Mouse (Mus musculus): ENCODE measurements at regions not wholly inside any gene's neighbourhood (a gene's known extent, or its start where the extent isn't known, plus 50 kb on each side); places are given as distances from the start of the nearest gene placed in this dataset.

GRCm38 (mm10) chr16:24092616-24093525 lies 104.2 kb upstream of the Bcl6 start:
- no peak overlapping the region for H3K9ac ChIP-seq (ENCODE audit: low read depth, low read length)
- ATAC-seq (replicated peaks; ENCODE audit: insufficient number of reproducible peaks, low FRiP score, low TSS enrichment), result no peak
- H3K4me2 ChIP-seq, result no peak overlapping the region
- no peak overlapping the region for H3K27ac ChIP-seq (ENCODE audit: low read depth, low read length)
- no peaks in the 10 kb centered on the region for H3K27me3 ChIP-seq (ENCODE audit: control insufficient read depth, insufficient read depth, low read length)
- no peaks in the 10 kb centered on the region for H3K36me3 ChIP-seq (ENCODE audit: control insufficient read depth, insufficient read depth, low read length)
- no peak overlapping the region for H3K4me3 ChIP-seq (ENCODE audit: low read depth, low read length)
- H3K4me1 ChIP-seq (ENCODE audit: control insufficient read depth, insufficient read depth, low read length), result no peaks in the 10 kb centered on the region
- WGBS (ENCODE audit: insufficient replicate concordance), result 78% methylated on average over 5 of the region's 5 CpGs
- H3K9me3 ChIP-seq (replicated peaks; ENCODE audit: control insufficient read depth, low read length), result no peaks in the 10 kb centered on the region

GRCm38 (mm10) chr16:24092136-24092535 lies 103.5 kb upstream of the Bcl6 start:
- ATAC-seq (replicated peaks; ENCODE audit: insufficient number of reproducible peaks, low FRiP score, low TSS enrichment), result no peak
- WGBS (ENCODE audit: insufficient replicate concordance), result 79% methylated on average over 4 of the region's 4 CpGs
- no peaks in the 10 kb centered on the region for H3K36me3 ChIP-seq (ENCODE audit: control insufficient read depth, insufficient read depth, low read length)

GRCm38 (mm10) chr16:24090981-24091380 lies 102.3 kb upstream of the Bcl6 start:
- ATAC-seq (replicated peaks; ENCODE audit: insufficient number of reproducible peaks, low FRiP score, low TSS enrichment), result no peak
- Histone ChIP-seq H3K4me2 (no peak overlapping the region), H3K4me3 (ENCODE audit: low read depth, low read length) (no peak overlapping the region), H3K27ac (ENCODE audit: low read depth, low read length) (no peak overlapping the region), H3K4me1 (ENCODE audit: control insufficient read depth, insufficient read depth, low read length) (no peaks in the 10 kb centered on the region), H3K9me3 (replicated peaks; ENCODE audit: control insufficient read depth, low read length) (no peaks in the 10 kb centered on the region), H3K36me3 (ENCODE audit: control insufficient read depth, insufficient read depth, low read length) (no peaks in the 10 kb centered on the region), H3K27me3 (ENCODE audit: control insufficient read depth, insufficient read depth, low read length) (no peaks in the 10 kb centered on the region), H3K9ac (ENCODE audit: low read depth, low read length) (no peak overlapping the region)
- WGBS (ENCODE audit: insufficient replicate concordance), result 76% methylated on average over 4 of the region's 4 CpGs

More at GRCm38 (mm10) chr16:24092136-24092535, 103.5 kb upstream of the Bcl6 start:
- Histone ChIP-seq H3K4me1 (ENCODE audit: control insufficient read depth, insufficient read depth, low read length) (no peaks in the 10 kb centered on the region), H3K27ac (ENCODE audit: low read depth, low read length) (no peak overlapping the region), H3K4me2 (no peak overlapping the region), H3K27me3 (ENCODE audit: control insufficient read depth, insufficient read depth, low read length) (no peaks in the 10 kb centered on the region), H3K9ac (ENCODE audit: low read depth, low read length) (no peak overlapping the region), H3K4me3 (ENCODE audit: low read depth, low read length) (no peak overlapping the region), H3K9me3 (replicated peaks; ENCODE audit: control insufficient read depth, low read length) (no peaks in the 10 kb centered on the region)

GRCm38 (mm10) chr16:24089840-24090762 lies 101.4 kb upstream of the Bcl6 start:
- WGBS (ENCODE audit: insufficient replicate concordance), result 73% methylated on average over 11 of the region's 11 CpGs
- H3K36me3 ChIP-seq (ENCODE audit: control insufficient read depth, insufficient read depth, low read length), result no peaks in the 10 kb centered on the region
- H3K9me3 ChIP-seq (replicated peaks; ENCODE audit: control insufficient read depth, low read length), result no peaks in the 10 kb centered on the region
- H3K4me1 ChIP-seq (ENCODE audit: control insufficient read depth, insufficient read depth, low read length), result no peaks in the 10 kb centered on the region
- H3K27me3 ChIP-seq (ENCODE audit: control insufficient read depth, insufficient read depth, low read length), result no peaks in the 10 kb centered on the region
- H3K9ac ChIP-seq (ENCODE audit: low read depth, low read length), result no peak overlapping the region
- no peak for ATAC-seq (replicated peaks; ENCODE audit: insufficient number of reproducible peaks, low FRiP score, low TSS enrichment)
- H3K27ac ChIP-seq (ENCODE audit: low read depth, low read length), result no peak overlapping the region
- H3K4me2 ChIP-seq, result no peak overlapping the region
- H3K4me3 ChIP-seq (ENCODE audit: low read depth, low read length), result no peak overlapping the region

GRCm38 (mm10) chr16:24083966-24084365 lies 95.3 kb upstream of the Bcl6 start:
- no peak overlapping the region for H3K27ac ChIP-seq (ENCODE audit: low read depth, low read length)
- no peak overlapping the region for H3K4me3 ChIP-seq (ENCODE audit: low read depth, low read length)
- no peak overlapping the region for H3K9ac ChIP-seq (ENCODE audit: low read depth, low read length)
- ATAC-seq (replicated peaks; ENCODE audit: insufficient number of reproducible peaks, low FRiP score, low TSS enrichment), result no peak
- H3K9me3 ChIP-seq (replicated peaks; ENCODE audit: control insufficient read depth, low read length), result no peaks in the 10 kb centered on the region
- H3K36me3 ChIP-seq (ENCODE audit: control insufficient read depth, insufficient read depth, low read length), result no peaks in the 10 kb centered on the region
- no peaks in the 10 kb centered on the region for H3K27me3 ChIP-seq (ENCODE audit: control insufficient read depth, insufficient read depth, low read length)
- 46% methylated on average over 8 of the region's 8 CpGs for WGBS (ENCODE audit: insufficient replicate concordance)
- H3K4me1 ChIP-seq (ENCODE audit: control insufficient read depth, insufficient read depth, low read length), result no peaks in the 10 kb centered on the region
- no peak overlapping the region for H3K4me2 ChIP-seq

- no peaks in the 10 kb centered on the region for H3K4me1 ChIP-seq (ENCODE audit: control insufficient read depth, insufficient read depth, low read length)
- H3K4me3 ChIP-seq (ENCODE audit: low read depth, low read length), result no peak overlapping the region
- ATAC-seq (replicated peaks; ENCODE audit: insufficient number of reproducible peaks, low FRiP score, low TSS enrichment), result no peak
- no peaks in the 10 kb centered on the region for H3K9me3 ChIP-seq (replicated peaks; ENCODE audit: control insufficient read depth, low read length)
- peaks cover 3% of the 10 kb centered on the region for H3K27me3 ChIP-seq (ENCODE audit: control insufficient read depth, insufficient read depth, low read length)
- H3K9ac ChIP-seq (ENCODE audit: low read depth, low read length), result no peak overlapping the region
- no peaks in the 10 kb centered on the region for H3K36me3 ChIP-seq (ENCODE audit: control insufficient read depth, insufficient read depth, low read length)
- 81% methylated on average over 5 of the region's 5 CpGs for WGBS (ENCODE audit: insufficient replicate concordance)
- H3K27ac ChIP-seq (ENCODE audit: low read depth, low read length), result no peak overlapping the region
- no peak overlapping the region for H3K4me2 ChIP-seq
These were observed 91.8 kb upstream of the Bcl6 start for GRCm38 (mm10) chr16:24080471-24080870.

GRCm38 (mm10) chr16:24078622-24079021 lies 90.0 kb upstream of the Bcl6 start:
- WGBS (ENCODE audit: insufficient replicate concordance), result 74% methylated on average over 1 of the region's 1 CpGs

GRCm38 (mm10) chr16:24077428-24077827 lies 88.8 kb upstream of the Bcl6 start:
- H3K27ac ChIP-seq (ENCODE audit: low read depth, low read length), result no peak overlapping the region
- no peak overlapping the region for H3K9ac ChIP-seq (ENCODE audit: low read depth, low read length)
- no peak for ATAC-seq (replicated peaks; ENCODE audit: insufficient number of reproducible peaks, low FRiP score, low TSS enrichment)
- peaks cover 3% of the 10 kb centered on the region for H3K27me3 ChIP-seq (ENCODE audit: control insufficient read depth, insufficient read depth, low read length)
- no peak overlapping the region for H3K4me3 ChIP-seq (ENCODE audit: low read depth, low read length)
- H3K36me3 ChIP-seq (ENCODE audit: control insufficient read depth, insufficient read depth, low read length), result no peaks in the 10 kb centered on the region
- no peaks in the 10 kb centered on the region for H3K4me1 ChIP-seq (ENCODE audit: control insufficient read depth, insufficient read depth, low read length)
- WGBS (ENCODE audit: insufficient replicate concordance), result 77% methylated on average over 2 of the region's 2 CpGs
- no peaks in the 10 kb centered on the region for H3K9me3 ChIP-seq (replicated peaks; ENCODE audit: control insufficient read depth, low read length)
- no peak overlapping the region for H3K4me2 ChIP-seq

More at GRCm38 (mm10) chr16:24078622-24079021, 90.0 kb upstream of the Bcl6 start:
- Histone ChIP-seq H3K27ac (ENCODE audit: low read depth, low read length) (no peak overlapping the region), H3K36me3 (ENCODE audit: control insufficient read depth, insufficient read depth, low read length) (no peaks in the 10 kb centered on the region), H3K9ac (ENCODE audit: low read depth, low read length) (no peak overlapping the region), H3K27me3 (ENCODE audit: control insufficient read depth, insufficient read depth, low read length) (peaks cover 3% of the 10 kb centered on the region), H3K4me2 (no peak overlapping the region), H3K4me3 (ENCODE audit: low read depth, low read length) (no peak overlapping the region), H3K9me3 (replicated peaks; ENCODE audit: control insufficient read depth, low read length) (no peaks in the 10 kb centered on the region), H3K4me1 (ENCODE audit: control insufficient read depth, insufficient read depth, low read length) (no peaks in the 10 kb centered on the region)
- ATAC-seq (replicated peaks; ENCODE audit: insufficient number of reproducible peaks, low FRiP score, low TSS enrichment), result no peak

All from heart, embryonic 11.5 days (tissue).